Mouse (Mus musculus): ENCODE data around the gene Ptpn1. TPM values are rescaled to one million over a fixed set of nuclear protein-coding genes. Genes with fewer than 3 reads are reported as not detected.

The Ptpn1 gene
- polyA plus RNA-seq, 1 experiment from 2014 or later = 50.7 TPM

- peaks cover 88% of the 10 kb centered on the region for H3K4me1 ChIP-seq (replicated peaks; ENCODE audit: control insufficient read depth, insufficient read depth, low read length)
- no peaks in the 10 kb centered on the region for H3K36me3 ChIP-seq (ENCODE audit: control insufficient read depth, insufficient read depth, low read length)
- H3K9ac ChIP-seq (ENCODE audit: low read depth, low read length) = no peak overlapping the region
- WGBS = 83% methylated on average over 5 of the region's 5 CpGs
- H3K4me2 ChIP-seq = no peak overlapping the region
- no peaks in the 10 kb centered on the region for H3K9me3 ChIP-seq (ENCODE audit: control insufficient read depth, low read length)
- no peaks in the 10 kb centered on the region for H3K27me3 ChIP-seq (replicated peaks; ENCODE audit: control insufficient read depth, insufficient read depth, low read length)
- DNase-seq (ENCODE audit: low spot score) (no peak), ATAC-seq (replicated peaks; ENCODE audit: low FRiP score) (no peak)
- no peak overlapping the region for H3K4me3 ChIP-seq (ENCODE audit: low read depth, low read length)
- no peak overlapping the region for H3K27ac ChIP-seq (ENCODE audit: low read depth, low read length)
These were observed 13.6 kb downstream of the Ptpn1 start for GRCm38 (mm10) chr2:167945451-167945850.

GRCm38 (mm10) chr2:167947251-167947650 lies 15.4 kb downstream of the Ptpn1 start:
- Histone ChIP-seq H3K27ac (ENCODE audit: low read depth, low read length) (0 out of 2 replicates have a peak overlapping the region, but pooled peaks have one; percentile 28), H3K36me3 (ENCODE audit: control insufficient read depth, insufficient read depth, low read length) (no peaks in the 10 kb centered on the region), H3K9ac (ENCODE audit: low read depth, low read length) (peak overlapping the region; percentile 23), H3K4me3 (ENCODE audit: low read depth, low read length) (no peak overlapping the region), H3K27me3 (replicated peaks; ENCODE audit: control insufficient read depth, insufficient read depth, low read length) (no peaks in the 10 kb centered on the region), H3K4me2 (no peak overlapping the region), H3K9me3 (ENCODE audit: control insufficient read depth, low read length) (no peaks in the 10 kb centered on the region), H3K4me1 (replicated peaks; ENCODE audit: control insufficient read depth, insufficient read depth, low read length) (peaks cover 76% of the 10 kb centered on the region)
- peak; percentile 54; the same call in 1 of the 2 replicates for ATAC-seq (replicated peaks; ENCODE audit: low FRiP score)
- no peak for DNase-seq (ENCODE audit: low spot score)
- 51% methylated on average over 3 of the region's 3 CpGs for WGBS

GRCm38 (mm10) chr2:167948047-167948446 lies 16.2 kb downstream of the Ptpn1 start:
- Histone ChIP-seq H3K27me3 (replicated peaks; ENCODE audit: control insufficient read depth, insufficient read depth, low read length) (no peaks in the 10 kb centered on the region), H3K4me3 (ENCODE audit: low read depth, low read length) (no peak overlapping the region), H3K4me1 (replicated peaks; ENCODE audit: control insufficient read depth, insufficient read depth, low read length) (peaks cover 68% of the 10 kb centered on the region), H3K9me3 (ENCODE audit: control insufficient read depth, low read length) (no peaks in the 10 kb centered on the region), H3K36me3 (ENCODE audit: control insufficient read depth, insufficient read depth, low read length) (no peaks in the 10 kb centered on the region), H3K9ac (ENCODE audit: low read depth, low read length) (no peak overlapping the region), H3K4me2 (no peak overlapping the region), H3K27ac (ENCODE audit: low read depth, low read length) (no peak overlapping the region)
- DNase-seq (ENCODE audit: low spot score) (no peak), ATAC-seq (replicated peaks; ENCODE audit: low FRiP score) (no peak)
- 73% methylated on average over 6 of the region's 6 CpGs for WGBS

- ATAC-seq (replicated peaks; ENCODE audit: low FRiP score) = no peak
- no peaks in the 10 kb centered on the region for H3K36me3 ChIP-seq (ENCODE audit: control insufficient read depth, insufficient read depth, low read length)
- WGBS = 74% methylated on average over 13 of the region's 13 CpGs
- no peak overlapping the region for H3K9ac ChIP-seq (ENCODE audit: low read depth, low read length)
- no peak overlapping the region for H3K4me2 ChIP-seq
- no peak for DNase-seq (ENCODE audit: low spot score)
- H3K4me1 ChIP-seq (replicated peaks; ENCODE audit: control insufficient read depth, insufficient read depth, low read length) = peaks cover 62% of the 10 kb centered on the region
- H3K27me3 ChIP-seq (replicated peaks; ENCODE audit: control insufficient read depth, insufficient read depth, low read length) = no peaks in the 10 kb centered on the region
- no peaks in the 10 kb centered on the region for H3K9me3 ChIP-seq (ENCODE audit: control insufficient read depth, low read length)
- no peak overlapping the region for H3K4me3 ChIP-seq (ENCODE audit: low read depth, low read length)
- H3K27ac ChIP-seq (ENCODE audit: low read depth, low read length) = peak overlapping the region; percentile 50; the same call in 1 of the 2 replicates
These were observed 16.7 kb downstream of the Ptpn1 start for GRCm38 (mm10) chr2:167948557-167948956.

- Histone ChIP-seq H3K27ac (ENCODE audit: low read depth, low read length) (peak overlapping the region; percentile 50), H3K4me1 (replicated peaks; ENCODE audit: control insufficient read depth, insufficient read depth, low read length) (peaks cover 56% of the 10 kb centered on the region), H3K9me3 (ENCODE audit: control insufficient read depth, low read length) (no peaks in the 10 kb centered on the region), H3K4me2 (no peak overlapping the region), H3K36me3 (ENCODE audit: control insufficient read depth, insufficient read depth, low read length) (no peaks in the 10 kb centered on the region), H3K4me3 (ENCODE audit: low read depth, low read length) (no peak overlapping the region), H3K27me3 (replicated peaks; ENCODE audit: control insufficient read depth, insufficient read depth, low read length) (no peaks in the 10 kb centered on the region), H3K9ac (ENCODE audit: low read depth, low read length) (no peak overlapping the region)
- ATAC-seq (replicated peaks; ENCODE audit: low FRiP score) (peak; percentile 23; the same call in 1 of the 2 replicates), DNase-seq (ENCODE audit: low spot score) (no peak)
- 39% methylated on average over 6 of the region's 6 CpGs for WGBS
These were observed 17.4 kb downstream of the Ptpn1 start for GRCm38 (mm10) chr2:167949250-167949649.

GRCm38 (mm10) chr2:167949808-167950207 lies 18.0 kb downstream of the Ptpn1 start:
- Histone ChIP-seq H3K27me3 (replicated peaks; ENCODE audit: control insufficient read depth, insufficient read depth, low read length) (no peaks in the 10 kb centered on the region), H3K9ac (ENCODE audit: low read depth, low read length) (no peak overlapping the region), H3K4me1 (replicated peaks; ENCODE audit: control insufficient read depth, insufficient read depth, low read length) (peaks cover 51% of the 10 kb centered on the region), H3K9me3 (ENCODE audit: control insufficient read depth, low read length) (no peaks in the 10 kb centered on the region), H3K36me3 (ENCODE audit: control insufficient read depth, insufficient read depth, low read length) (no peaks in the 10 kb centered on the region), H3K4me2 (no peak overlapping the region), H3K4me3 (ENCODE audit: low read depth, low read length) (no peak overlapping the region), H3K27ac (ENCODE audit: low read depth, low read length) (no peak overlapping the region)
- no peak for DNase-seq (ENCODE audit: low spot score)
- 54% methylated on average over 2 of the region's 2 CpGs for WGBS
- no peak for ATAC-seq (replicated peaks; ENCODE audit: low FRiP score)

GRCm38 (mm10) chr2:167950681-167951080 lies 18.8 kb downstream of the Ptpn1 start:
- no peak overlapping the region for H3K4me3 ChIP-seq (ENCODE audit: low read depth, low read length)
- no peaks in the 10 kb centered on the region for H3K36me3 ChIP-seq (ENCODE audit: control insufficient read depth, insufficient read depth, low read length)
- WGBS = 84% methylated on average over 6 of the region's 6 CpGs
- no peak for ATAC-seq (replicated peaks; ENCODE audit: low FRiP score)
- H3K4me1 ChIP-seq (replicated peaks; ENCODE audit: control insufficient read depth, insufficient read depth, low read length) = peaks cover 44% of the 10 kb centered on the region
- no peak overlapping the region for H3K9ac ChIP-seq (ENCODE audit: low read depth, low read length)
- no peaks in the 10 kb centered on the region for H3K27me3 ChIP-seq (replicated peaks; ENCODE audit: control insufficient read depth, insufficient read depth, low read length)
- H3K4me2 ChIP-seq = no peak overlapping the region
- no peaks in the 10 kb centered on the region for H3K9me3 ChIP-seq (ENCODE audit: control insufficient read depth, low read length)
- DNase-seq (ENCODE audit: low spot score) = no peak
- no peak overlapping the region for H3K27ac ChIP-seq (ENCODE audit: low read depth, low read length)

- peaks cover 38% of the 10 kb centered on the region for H3K4me1 ChIP-seq (replicated peaks; ENCODE audit: control insufficient read depth, insufficient read depth, low read length)
These were observed 19.7 kb downstream of the Ptpn1 start for GRCm38 (mm10) chr2:167951301-167952211.

GRCm38 (mm10) chr2:167953819-167954218 lies 22.0 kb downstream of the Ptpn1 start:
- Histone ChIP-seq H3K27me3 (replicated peaks; ENCODE audit: control insufficient read depth, insufficient read depth, low read length) (no peaks in the 10 kb centered on the region), H3K4me1 (replicated peaks; ENCODE audit: control insufficient read depth, insufficient read depth, low read length) (peaks cover 22% of the 10 kb centered on the region), H3K4me2 (no peak overlapping the region), H3K36me3 (ENCODE audit: control insufficient read depth, insufficient read depth, low read length) (no peaks in the 10 kb centered on the region), H3K9me3 (ENCODE audit: control insufficient read depth, low read length) (no peaks in the 10 kb centered on the region), H3K27ac (ENCODE audit: low read depth, low read length) (no peak overlapping the region), H3K4me3 (ENCODE audit: low read depth, low read length) (no peak overlapping the region), H3K9ac (ENCODE audit: low read depth, low read length) (no peak overlapping the region)
- DNase-seq (ENCODE audit: low spot score) (no peak), ATAC-seq (replicated peaks; ENCODE audit: low FRiP score) (no peak)
- 86% methylated on average over 10 of the region's 10 CpGs for WGBS

More at GRCm38 (mm10) chr2:167951301-167952211, 19.7 kb downstream of the Ptpn1 start:
- Histone ChIP-seq H3K4me3 (ENCODE audit: low read depth, low read length) (no peak overlapping the region), H3K9ac (ENCODE audit: low read depth, low read length) (no peak overlapping the region), H3K27me3 (replicated peaks; ENCODE audit: control insufficient read depth, insufficient read depth, low read length) (no peaks in the 10 kb centered on the region), H3K36me3 (ENCODE audit: control insufficient read depth, insufficient read depth, low read length) (no peaks in the 10 kb centered on the region), H3K4me2 (no peak overlapping the region), H3K9me3 (ENCODE audit: control insufficient read depth, low read length) (no peaks in the 10 kb centered on the region), H3K27ac (ENCODE audit: low read depth, low read length) (no peak overlapping the region)
- 83% methylated on average over 13 of the region's 13 CpGs for WGBS
- DNase-seq (ENCODE audit: low spot score) (no peak), ATAC-seq (replicated peaks; ENCODE audit: low FRiP score) (no peak)

Data from liver, embryonic 11.5 days (tissue).